Comparison of ENCODE assay signal across 9 mouse cellular contexts in genomic region chr9:50885600-50885987, GRCm38 (mm10). TPM values are rescaled to one million over a fixed set of nuclear protein-coding genes. Genes with fewer than 3 reads are reported as not detected.
DNase-seq lines count a peak whose midpoint lies in the region; ATAC-seq and TF ChIP-seq lines count a peak whose summit lies in the region.
"Had no signal": no experiment of that assay in that cellular context is flagged by ENCODE, and none has a peak within 500 bp of the region (broad histone marks: within the 10 kb centered on the region; RNA-seq: fewer than 3 reads in every experiment).

No protein-coding gene starts in this region.

- DNase-seq in cerebellum, adult 2 months, result peak; percentile 58 to 69
- no peak for DNase-seq in cerebellum, postnatal 36 days
- DNase-seq in liver, adult 2 months (ENCODE audit: extremely low read depth, low read depth, low spot score), result no peak
- DNase-seq in liver, embryonic 11.5 days (ENCODE audit: low spot score), result no peak
- peak; percentile 32 to 35 for DNase-seq in gastrocnemius, postnatal 36 days
- DNase-seq in skeletal muscle tissue, adult 2 months (ENCODE audit: low read depth, low spot score), result peak; percentile 64
- DNase-seq in right cerebral cortex, postnatal 36 days (ENCODE audit: low spot score in 2 of 2), result no peak
- no peak for DNase-seq in neural tube, embryonic 10.5 days (ENCODE audit: extremely low spot score, low spot score)

- peak overlapping the region; percentile 54 for H3K27ac ChIP-seq in cerebellum, adult 2 months (ENCODE audit: insufficient read depth, low read length)
- H3K27ac ChIP-seq in liver, adult 2 months (replicated peaks; ENCODE audit: insufficient read depth, low read depth, low read length), result peak overlapping the region; percentile 78
- H3K27ac ChIP-seq in liver, embryonic 11.5 days (ENCODE audit: low read depth, low read length), result no peak overlapping the region
- H3K27ac ChIP-seq: midbrain, embryonic 13.5 days had no signal

- H3K79me2 ChIP-seq in liver, adult 2 months (ENCODE audit: control insufficient read depth, insufficient read depth, low read length), result no peaks in the 10 kb centered on the region

- H3K27me3 ChIP-seq in cerebellum, adult 2 months (ENCODE audit: control insufficient read depth, insufficient read depth, low read length), result no peaks in the 10 kb centered on the region
- H3K27me3 ChIP-seq in liver, adult 2 months (ENCODE audit: control insufficient read depth, insufficient read depth, low read length), result no peaks in the 10 kb centered on the region
- no peaks in the 10 kb centered on the region for H3K27me3 ChIP-seq in liver, embryonic 11.5 days (replicated peaks; ENCODE audit: control insufficient read depth, insufficient read depth, low read length)
- H3K27me3 ChIP-seq: midbrain, embryonic 13.5 days had no signal

- TF ChIP-seq POLR2A in cerebellum, adult 2 months (IDR thresholded peaks at IDR 0.05; ENCODE audit: borderline replicate concordance, insufficient read depth, low read length), result no peak
- no peak for TF ChIP-seq POLR2A in liver, adult 2 months (IDR thresholded peaks at IDR 0.05; ENCODE audit: extremely low read depth, insufficient read depth, low read length)

- H3K9ac ChIP-seq in liver, adult 2 months (ENCODE audit: low read depth, low read length), result peak overlapping the region; percentile 50
- H3K9ac ChIP-seq in liver, embryonic 11.5 days (ENCODE audit: low read depth, low read length), result no peak overlapping the region
- H3K9ac ChIP-seq: midbrain, embryonic 13.5 days had no signal

- no peak overlapping the region for H3K4me2 ChIP-seq in liver, embryonic 11.5 days
- H3K4me2 ChIP-seq: midbrain, embryonic 13.5 days had no signal

- WGBS in cerebellum, adult 2 months, result 13% methylated on average over 1 of the region's 1 CpGs
- WGBS in liver, adult 2 months, result 68% methylated on average over 1 of the region's 1 CpGs
- WGBS in liver, embryonic 11.5 days, result 80% methylated on average over 1 of the region's 1 CpGs

- 0 out of 2 replicates have a peak, but pooled peaks cover 1% of the 10 kb centered on the region for H3K36me3 ChIP-seq in liver, adult 2 months (ENCODE audit: control insufficient read depth, insufficient read depth, low read length)
- peaks cover 11% of the 10 kb centered on the region for H3K36me3 ChIP-seq in liver, embryonic 11.5 days (ENCODE audit: control insufficient read depth, insufficient read depth, low read length)

- no peaks in the 10 kb centered on the region for H3K9me3 ChIP-seq in liver, embryonic 11.5 days (ENCODE audit: control insufficient read depth, low read length)
- H3K9me3 ChIP-seq: midbrain, embryonic 13.5 days had no signal

- TF ChIP-seq CTCF in cerebellum, adult 2 months (IDR thresholded peaks at IDR 0.05; ENCODE audit: borderline replicate concordance, insufficient read depth, low read depth, low read length), result no peak
- TF ChIP-seq CTCF in liver, adult 2 months (IDR thresholded peaks at IDR 0.05; ENCODE audit: low read depth, low read length), result no peak

- H3K4me1 ChIP-seq in cerebellum, adult 2 months (ENCODE audit: control insufficient read depth, insufficient read depth, low read length), result peaks cover 25% of the 10 kb centered on the region
- peaks cover 15% of the 10 kb centered on the region for H3K4me1 ChIP-seq in liver, adult 2 months (ENCODE audit: control insufficient read depth, insufficient read depth, low read length)
- H3K4me1 ChIP-seq in liver, embryonic 11.5 days (replicated peaks; ENCODE audit: control insufficient read depth, insufficient read depth, low read length), result no peaks in the 10 kb centered on the region

- no peak for ATAC-seq in liver, embryonic 11.5 days (replicated peaks; ENCODE audit: low FRiP score)

- no peak overlapping the region for H3K4me3 ChIP-seq in cerebellum, adult 2 months (replicated peaks; ENCODE audit: insufficient read depth, low read depth, low read length)
- H3K4me3 ChIP-seq in liver, adult 2 months (ENCODE audit: insufficient read depth, low read depth, low read length), result no peak overlapping the region
- no peak overlapping the region for H3K4me3 ChIP-seq in liver, embryonic 11.5 days (ENCODE audit: low read depth, low read length)
- H3K4me3 ChIP-seq: midbrain, embryonic 13.5 days had no signal

- intact Hi-C loops in gastrocnemius, postnatal 36 days (cut with DNase I), result no loop called here

RNA-seq across cellular contexts. Expression of gene Ppp2r1b, which starts 40.5 kb away (rescaled TPM):
- 30.2 and 34.7 TPM in 2 replicates for polyA plus RNA-seq in cerebellum, adult 2 months (2012; rRNA removed)
- 10.3 and 10.8 TPM in 2 replicates for total RNA-seq in liver, adult 2 months (2014; rRNA removed)
- 5.2 and 6.5 TPM in 2 replicates for polyA plus RNA-seq in liver, adult 2 months (2012; rRNA removed)
- polyA plus RNA-seq in liver, embryonic 11.5 days (2014; fragmentation: Nextera tagmentation; extraction: Ambion mirVana), result 143 and 172 TPM in 2 replicates
- total RNA-seq in gastrocnemius, postnatal 36 days (2021), result 1 to 10 TPM; 4.9 to 5.9 TPM

Comparison
In these comparisons a context has a peak if more than half of its experiments do, and no peak if none do; other contexts are left out.
1. DNase-seq: peak in cerebellum, adult 2 months (2 of 2), gastrocnemius, postnatal 36 days (2 of 2) and skeletal muscle tissue, adult 2 months (single experiment); none in cerebellum, postnatal 36 days (0 of 2), liver, adult 2 months (single experiment), liver, embryonic 11.5 days (single experiment), right cerebral cortex, postnatal 36 days (0 of 2) and neural tube, embryonic 10.5 days (single experiment).